Mouse (Mus musculus): Measurements from ENCODE around the gene Trit1.
"Not testable (repeated sequence)": the region's sequence is repeated elsewhere in the genome, so short reads cannot be mapped to it uniquely, and the experiment has no call there.

Trit1 gene

DNA sequence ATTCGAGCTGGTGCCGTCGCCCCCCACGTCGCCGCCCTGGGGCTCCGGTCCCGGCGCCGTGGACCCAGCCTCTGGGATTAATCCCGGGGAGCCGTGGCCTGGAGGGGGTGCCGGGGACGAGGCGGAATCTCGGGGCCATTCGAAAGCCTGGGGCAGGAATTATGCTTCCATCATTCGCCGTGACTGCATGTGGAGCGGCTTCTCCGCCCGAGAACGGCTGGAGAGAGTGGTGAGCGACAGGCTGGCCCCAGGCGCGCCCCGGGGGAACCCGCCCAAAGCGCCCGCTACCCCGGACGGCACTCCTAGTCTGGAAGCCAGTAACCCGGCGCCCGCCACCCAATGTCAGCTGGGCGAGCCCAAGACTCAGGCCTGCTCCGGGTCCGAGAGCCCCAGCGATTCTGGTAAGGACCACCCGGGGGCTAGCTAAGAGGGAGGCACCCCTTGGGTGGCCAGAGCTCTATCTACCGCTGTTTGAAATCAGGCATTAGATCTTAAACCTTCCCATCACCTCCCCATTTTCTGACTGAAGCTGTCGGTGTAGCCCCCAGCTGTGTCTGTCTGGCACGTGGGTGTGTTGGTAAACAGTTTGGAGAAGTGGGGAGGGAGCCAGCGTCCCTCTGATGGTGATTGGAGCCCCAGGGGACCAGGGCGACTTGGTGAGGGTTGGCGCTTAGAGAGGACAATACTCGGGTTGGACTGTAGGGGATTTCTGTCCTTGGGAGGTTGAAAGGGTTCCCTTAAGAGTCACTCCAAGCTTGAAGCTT is 19.6 kb upstream of the Trit1 start:
- no peak for DNase-seq (ENCODE audit: extremely low read depth, insufficient read length, low spot score)

DNA sequence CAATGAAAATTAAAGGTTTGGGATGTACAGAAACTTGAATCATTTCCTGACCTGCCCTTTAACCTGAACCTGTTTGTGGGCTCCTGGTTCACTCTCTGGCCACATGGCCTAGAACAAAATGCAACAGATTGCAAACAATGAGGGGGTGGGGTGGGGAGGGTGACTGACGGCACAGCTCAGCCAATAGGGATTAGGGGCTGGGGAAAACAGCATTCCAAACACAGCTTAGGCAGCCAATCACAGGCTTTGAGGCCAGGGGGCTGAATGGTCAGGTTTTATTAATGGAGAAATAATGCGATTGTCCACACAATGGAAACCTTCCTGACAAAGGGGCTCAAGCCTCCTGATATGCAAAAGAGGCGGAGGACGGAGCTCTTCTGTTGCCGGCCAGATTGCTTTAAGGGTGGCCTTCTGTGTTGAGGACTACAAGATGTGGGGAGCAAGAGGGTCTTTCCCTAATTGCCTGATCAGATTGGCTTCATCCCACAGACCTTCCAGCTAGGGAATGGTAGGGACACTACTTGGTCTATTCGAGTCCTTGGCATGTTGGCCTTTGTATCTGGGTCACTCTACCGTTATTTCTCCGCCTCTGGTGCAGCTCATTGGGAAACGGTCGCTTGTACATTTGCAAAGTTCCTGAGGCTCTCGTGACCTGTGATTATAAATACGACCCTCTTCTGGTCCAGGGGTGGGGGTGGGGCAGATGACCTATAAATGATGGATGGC is 17.7 kb upstream of the Trit1 start:
- no peak for DNase-seq (ENCODE audit: extremely low read depth, insufficient read length, low spot score)

DNA sequence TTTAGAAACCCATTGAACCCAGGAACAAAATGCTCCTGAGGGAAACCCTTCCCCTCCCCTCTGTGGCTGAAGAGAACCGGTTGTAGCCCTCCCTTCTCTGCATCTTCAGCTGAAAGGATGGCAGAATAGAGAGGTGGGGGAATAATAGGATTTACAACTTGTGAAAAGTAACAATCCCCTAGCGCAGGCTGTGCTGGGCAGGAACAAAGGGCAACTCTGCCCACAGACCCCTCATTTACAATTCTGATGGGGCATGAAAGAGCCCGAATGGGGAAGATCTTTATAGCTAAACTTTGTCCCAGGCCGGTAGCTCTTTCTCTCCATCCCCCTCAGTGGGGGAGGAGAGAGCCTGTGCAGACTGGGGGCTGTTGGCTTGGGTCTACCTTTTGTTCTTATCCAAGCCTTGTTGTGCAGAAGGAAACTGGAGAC is 17.1 kb upstream of the Trit1 start:
- no peak for DNase-seq (ENCODE audit: extremely low read depth, insufficient read length, low spot score)

DNA sequence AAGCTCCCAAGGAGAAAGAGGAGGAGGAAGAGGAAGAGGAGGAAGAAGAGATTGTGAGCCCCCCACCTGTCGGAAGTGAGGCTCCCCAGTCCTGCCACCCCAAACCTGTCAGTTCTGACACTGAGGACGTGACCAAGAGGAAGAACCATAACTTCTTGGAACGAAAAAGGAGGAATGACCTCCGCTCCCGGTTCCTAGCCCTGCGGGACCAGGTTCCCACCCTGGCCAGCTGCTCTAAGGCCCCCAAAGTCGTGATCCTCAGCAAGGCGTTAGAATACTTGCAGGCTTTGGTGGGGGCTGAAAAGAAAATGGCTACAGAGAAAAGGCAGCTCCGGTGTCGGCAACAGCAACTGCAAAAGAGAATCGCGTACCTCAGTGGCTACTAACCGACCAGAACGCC is 16.3 kb upstream of the Trit1 start:
- no peak for DNase-seq (ENCODE audit: extremely low read depth, insufficient read length, low spot score)

DNA sequence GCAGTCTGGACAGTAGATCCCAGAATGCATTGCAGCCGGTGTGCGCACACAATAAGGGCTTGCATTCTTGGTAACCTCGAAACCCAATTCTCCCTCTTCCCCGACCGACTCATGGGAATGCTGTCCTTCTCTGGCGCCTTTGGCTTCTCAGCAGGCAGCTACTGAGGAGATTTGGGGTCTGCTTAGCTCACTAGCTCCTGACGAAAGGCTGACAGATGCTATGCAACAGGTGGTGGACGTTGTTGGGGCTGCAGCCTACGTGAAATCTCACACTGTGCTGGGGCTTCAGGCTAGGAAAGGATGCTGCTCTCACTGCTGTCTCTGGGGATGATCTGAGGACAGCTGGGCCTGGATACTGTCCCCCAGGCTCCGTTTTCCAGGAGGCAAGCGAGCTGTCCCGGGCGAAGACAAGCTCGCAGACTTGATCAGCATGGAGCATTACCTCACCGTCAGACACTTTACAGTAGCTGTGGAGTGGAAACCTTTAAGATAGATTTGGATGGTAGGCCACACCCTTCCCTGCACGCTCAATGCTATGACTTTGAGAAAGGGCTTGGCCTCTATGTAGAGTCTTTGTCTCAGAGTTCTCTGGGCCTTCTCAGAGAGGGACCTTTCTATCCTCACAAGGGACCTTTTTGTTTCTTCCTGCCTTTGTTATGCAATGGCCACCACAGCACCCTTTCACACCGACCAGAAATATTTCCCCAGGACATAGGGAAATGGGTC is 15.6 kb upstream of the Trit1 start:
- DNase-seq (ENCODE audit: extremely low read depth, insufficient read length, low spot score) = no peak

DNA sequence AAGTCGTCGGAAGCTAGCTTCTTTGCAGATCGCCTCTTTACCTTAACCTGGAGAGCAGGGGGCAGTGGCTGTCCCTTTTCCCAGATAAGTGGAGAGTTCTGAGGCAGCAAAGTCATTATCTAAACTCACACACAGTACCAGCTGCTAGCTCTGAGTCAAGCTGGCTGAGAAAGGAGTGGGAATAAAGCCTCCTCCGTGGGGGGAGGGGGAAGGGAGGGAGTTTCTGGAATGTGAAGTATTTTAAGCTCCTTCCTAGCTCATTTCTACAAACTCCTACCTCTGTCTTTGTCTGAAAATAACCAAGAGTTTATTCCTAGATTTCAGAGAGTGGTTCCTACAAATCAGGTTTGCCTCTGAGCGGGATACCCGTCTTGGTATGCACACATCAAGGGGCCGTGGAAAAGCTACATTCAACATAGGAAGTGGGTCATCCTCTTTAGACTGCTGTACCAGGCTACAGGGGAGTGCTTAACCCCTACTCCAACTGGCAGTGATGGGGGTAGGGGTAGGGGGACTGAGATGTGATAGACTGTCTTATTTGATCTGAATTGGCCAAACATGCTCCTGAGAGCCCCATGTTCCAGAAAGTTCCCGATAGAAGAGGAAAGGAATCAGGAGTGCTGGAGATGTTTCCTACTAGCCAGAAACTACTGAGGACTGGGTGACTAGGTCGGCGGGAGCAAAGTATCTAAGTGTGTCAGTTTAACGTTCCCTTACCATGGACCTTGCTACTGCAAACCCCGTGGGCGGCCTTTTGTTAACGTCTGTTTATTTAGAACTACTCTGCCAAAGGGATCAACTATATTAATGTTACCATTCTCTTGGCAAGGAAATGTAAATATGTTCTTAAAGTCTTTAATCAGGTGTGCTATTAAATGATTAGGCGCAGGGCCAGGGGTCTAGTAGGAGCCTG is 11.1 kb upstream of the Trit1 start:
- no peak for DNase-seq (ENCODE audit: extremely low read depth, insufficient read length, low spot score)

DNA sequence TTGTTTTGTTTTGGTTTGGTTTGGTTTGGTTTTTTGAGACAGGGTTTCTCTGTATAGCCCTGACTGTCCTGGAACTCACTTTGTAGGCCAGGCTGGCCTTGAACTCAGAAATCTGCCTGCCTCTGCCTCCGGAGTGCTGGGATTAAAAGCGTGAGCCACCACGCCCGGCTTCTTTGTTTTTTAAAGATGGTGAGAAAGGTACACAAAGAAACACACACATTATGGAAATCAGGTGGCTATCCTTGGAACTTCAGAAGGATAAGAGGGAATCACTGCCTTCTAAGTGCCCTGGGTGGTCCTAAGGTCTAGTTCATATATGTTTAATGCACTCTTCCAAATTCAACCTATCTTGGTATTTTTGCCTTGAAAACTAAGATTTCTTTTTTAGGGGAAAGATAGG is 3.9 kb upstream of the Trit1 start:
- DNase-seq (ENCODE audit: extremely low read depth, insufficient read length, low spot score) = not testable (repeated sequence)

DNA sequence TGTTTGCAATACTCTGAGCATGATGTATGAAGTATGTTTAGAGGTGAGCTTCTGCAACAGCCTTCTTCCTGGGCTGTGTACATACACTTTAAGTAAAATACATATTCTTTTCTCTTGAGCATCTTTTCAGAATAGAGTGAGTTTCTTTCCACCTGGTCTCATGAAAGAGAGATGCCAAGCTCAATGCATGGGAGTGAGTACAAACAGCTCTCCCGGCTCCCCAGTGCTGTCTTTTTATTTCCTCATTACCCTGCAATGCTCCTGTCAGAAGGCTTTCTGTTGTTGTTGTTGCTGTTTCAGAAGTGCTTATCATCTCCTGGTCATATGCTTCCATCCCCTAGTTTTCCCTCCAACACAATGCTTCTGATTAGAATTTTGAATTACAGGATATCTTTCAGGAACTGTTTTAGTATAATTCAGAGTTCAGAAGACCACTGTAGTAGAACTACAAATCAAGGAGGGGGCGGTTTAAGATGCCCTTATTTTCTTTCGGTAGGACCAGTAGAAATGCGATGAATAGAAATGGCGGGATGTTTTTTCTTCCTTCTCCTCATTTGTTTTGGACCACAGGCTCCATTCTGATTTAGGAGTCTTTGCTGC is 3.0 kb upstream of the Trit1 start:
- no peak for DNase-seq (ENCODE audit: extremely low read depth, insufficient read length, low spot score)

DNA sequence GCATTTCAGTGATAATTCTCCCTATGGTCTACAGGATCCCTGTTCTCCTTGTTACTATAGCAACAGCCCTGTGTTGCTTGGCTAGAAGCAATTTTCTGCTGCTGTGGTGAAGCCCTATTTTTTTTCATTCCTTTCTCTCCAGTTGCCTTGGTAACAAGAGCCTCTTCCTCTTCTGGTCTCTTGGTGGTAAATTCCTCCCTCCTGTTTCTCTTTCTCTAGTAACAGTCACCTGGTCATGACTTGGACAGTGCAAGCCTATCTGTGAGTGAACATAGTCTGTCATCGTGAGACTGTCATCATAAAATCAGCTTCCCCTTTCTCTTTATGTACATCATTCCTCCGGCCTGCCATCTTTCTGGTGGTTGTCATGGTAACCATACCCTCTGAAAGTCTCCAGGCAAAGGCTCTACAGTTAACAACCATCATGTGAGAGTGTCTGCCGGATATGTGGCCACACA is 2.4 kb upstream of the Trit1 start:
- DNase-seq (ENCODE audit: extremely low read depth, insufficient read length, low spot score) = no peak

DNA sequence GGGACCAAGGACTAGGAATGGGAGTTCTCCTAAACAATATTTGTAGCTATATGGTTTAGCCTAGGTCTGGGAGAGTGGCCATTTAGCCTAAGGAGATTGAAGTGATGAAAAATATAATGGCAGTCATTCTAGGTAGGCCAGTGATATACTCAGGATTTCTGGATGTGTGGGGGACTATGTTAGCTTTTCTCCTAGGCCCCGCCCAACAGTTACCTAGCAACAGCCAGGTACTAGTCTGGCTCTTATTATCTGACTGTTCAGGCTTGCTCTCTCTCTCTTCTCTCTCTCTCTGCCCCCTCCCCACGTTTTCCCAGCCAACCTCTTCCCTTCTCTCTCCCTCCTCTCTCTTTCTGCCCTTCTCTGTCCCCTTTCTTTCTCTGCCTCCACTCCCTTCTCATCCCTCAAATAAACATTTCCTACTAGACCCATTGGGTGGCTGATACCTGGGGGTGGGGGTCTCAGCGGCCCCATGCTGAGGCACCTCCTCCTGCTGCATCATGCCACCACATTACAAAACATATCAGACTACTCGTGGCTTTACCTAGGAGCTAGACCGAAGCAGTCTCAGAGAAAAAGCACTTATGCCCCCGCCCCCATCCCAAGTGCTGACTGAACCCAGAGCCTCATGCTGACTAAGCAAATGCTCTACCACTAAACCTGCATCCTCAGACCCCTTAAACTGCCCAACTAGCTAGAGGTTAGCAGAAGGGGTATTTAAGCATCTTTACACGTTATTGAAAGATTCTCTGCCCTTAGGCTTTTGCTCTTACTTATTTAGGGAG is 1.7 kb upstream of the Trit1 start:
- no peak for DNase-seq (ENCODE audit: extremely low read depth, insufficient read length, low spot score)

DNA sequence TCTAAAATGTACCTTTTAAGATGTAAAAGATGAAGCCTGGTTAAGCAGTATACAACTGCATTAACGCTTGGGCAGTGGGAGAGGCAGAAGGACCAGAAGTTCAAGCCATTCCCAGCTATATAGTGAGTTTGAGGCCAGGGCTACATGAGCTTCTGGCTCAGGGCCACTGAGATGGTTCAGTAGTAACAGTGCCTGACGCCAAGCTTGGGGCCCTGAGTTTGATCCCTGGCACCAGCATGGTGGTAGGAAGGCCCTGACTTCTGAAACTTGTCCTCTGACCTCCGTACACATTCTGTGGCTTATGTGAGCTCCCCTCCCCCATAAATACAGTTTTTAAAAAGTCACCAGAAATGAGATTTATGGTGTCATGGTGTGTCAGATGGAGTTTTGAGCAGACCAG is 5.2 kb downstream of the Trit1 start:
- DNase-seq (ENCODE audit: extremely low read depth, insufficient read length, low spot score) = no peak

DNA sequence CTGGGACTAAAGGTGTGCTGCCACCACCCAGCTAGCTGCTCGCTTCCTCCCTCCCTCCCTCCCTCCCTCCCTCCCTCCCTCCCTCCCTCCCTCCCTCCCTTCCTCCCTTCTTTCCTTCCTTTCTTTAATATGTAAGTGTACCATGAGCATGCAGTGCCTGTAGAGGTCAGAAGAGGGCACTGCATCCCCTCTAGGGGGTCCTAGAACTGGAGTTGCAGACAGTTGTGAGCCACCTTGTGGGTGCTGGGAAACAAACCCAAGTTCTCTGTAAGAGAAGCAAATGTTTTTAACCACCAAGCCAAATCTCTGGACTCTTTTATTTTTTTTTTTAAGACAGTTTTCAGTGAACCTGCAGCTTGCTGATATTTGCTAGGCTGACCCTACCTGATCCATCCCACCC is 6.5 kb downstream of the Trit1 start:
- no peak for DNase-seq (ENCODE audit: extremely low read depth, insufficient read length, low spot score)

DNA sequence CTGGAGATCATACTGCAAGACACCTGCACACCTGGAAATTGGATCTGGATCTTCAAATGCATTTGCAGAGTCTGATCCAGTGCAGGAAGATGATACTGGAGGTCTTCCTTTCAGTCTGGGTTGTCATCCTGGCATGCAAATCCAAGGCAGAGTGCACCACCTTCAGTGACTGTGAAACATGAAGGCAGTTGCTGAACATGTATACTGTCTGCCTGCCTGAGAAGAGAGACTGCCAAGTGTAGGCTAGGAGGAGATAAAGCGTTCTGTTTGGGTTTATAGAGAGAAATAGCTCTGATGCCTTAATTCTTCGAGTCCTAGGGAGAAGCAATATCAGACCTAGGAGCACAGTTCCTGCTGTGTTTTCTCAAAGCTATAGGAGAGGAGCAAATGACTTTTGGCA is 9.0 kb downstream of the Trit1 start:
- DNase-seq (ENCODE audit: extremely low read depth, insufficient read length, low spot score) = no peak

DNA sequence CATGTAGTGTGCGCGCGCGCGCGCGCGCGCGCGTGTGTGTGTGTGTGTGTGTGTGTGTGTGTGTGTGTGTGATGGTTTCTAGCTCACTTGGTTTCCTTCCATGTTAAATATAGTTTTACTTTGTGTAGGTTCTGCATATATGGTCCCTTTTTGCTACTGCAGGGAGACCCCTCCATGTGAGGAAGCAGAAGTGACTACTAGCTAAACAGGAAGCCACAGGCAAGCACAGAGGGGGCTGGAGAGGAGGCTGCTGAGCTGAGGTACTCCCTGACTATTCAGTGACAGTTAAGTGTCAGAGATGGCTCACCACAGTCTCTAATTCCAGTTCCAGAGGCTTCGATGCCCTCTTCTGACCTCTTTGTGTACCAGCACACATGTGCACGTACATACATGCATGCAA is 9.8 kb downstream of the Trit1 start:
- no peak for DNase-seq (ENCODE audit: extremely low read depth, insufficient read length, low spot score)

DNA sequence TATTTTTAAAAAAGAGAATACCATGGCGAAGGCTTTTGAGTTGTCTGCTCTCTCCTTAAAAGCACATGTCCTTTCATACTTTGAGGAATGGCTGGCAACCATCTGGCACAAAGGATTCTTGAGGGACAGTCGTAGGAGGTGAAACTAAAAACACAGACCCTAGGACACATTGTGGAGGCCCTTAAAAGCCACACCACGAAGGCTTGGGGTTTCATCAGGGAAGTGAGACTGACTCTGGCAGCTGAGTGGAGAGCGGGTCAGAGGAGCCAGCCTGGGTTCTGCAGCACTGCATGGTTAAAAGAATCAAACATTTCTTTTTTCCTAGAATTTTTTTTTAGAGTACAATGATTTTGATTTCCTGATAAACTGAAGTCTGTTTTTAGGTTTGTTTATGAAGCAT is 10.2 kb downstream of the Trit1 start:
- DNase-seq (ENCODE audit: extremely low read depth, insufficient read length, low spot score) = no peak

DNA sequence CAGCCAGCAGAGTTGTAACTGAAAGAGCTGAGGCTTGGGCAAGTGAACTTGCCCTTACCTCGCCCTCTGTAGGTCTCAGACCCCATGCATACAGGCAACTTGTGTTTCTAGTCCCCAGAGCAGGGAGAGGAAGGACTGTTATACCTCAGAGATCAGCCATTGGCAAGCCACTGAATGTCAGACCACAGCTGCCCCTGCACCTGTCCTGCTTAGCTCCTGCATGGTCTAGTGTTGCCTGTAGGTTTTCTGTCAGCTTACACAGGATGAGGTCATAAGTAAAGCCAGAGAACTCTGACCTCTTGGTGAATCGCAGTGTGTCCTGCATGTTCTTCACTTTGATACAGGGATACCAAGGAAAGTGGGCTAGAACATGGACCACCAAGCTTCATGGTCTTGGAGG is 18.4 kb downstream of the Trit1 start:
- DNase-seq (ENCODE audit: extremely low read depth, insufficient read length, low spot score) = no peak

DNA sequence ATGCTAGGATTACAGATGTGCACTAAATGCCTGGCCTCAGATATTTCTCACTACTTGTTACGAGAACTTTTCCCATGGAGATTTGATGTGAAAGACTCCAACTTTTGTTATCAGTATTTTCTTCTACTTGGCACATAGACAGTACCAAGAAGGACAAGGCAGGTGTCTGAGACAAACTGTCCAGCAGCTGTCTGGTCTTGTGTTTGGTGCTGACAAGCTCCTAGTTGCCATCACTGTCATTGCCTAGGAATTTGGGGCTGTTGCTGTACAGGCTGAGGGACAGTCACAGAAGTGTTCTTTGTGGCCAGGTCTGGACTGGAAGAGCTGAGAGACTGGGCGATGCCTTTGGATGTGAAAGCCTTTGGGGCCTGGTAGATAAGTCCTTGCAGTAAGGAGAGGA is 19.2 kb downstream of the Trit1 start:
- no peak for DNase-seq (ENCODE audit: extremely low read depth, insufficient read length, low spot score)

DNA sequence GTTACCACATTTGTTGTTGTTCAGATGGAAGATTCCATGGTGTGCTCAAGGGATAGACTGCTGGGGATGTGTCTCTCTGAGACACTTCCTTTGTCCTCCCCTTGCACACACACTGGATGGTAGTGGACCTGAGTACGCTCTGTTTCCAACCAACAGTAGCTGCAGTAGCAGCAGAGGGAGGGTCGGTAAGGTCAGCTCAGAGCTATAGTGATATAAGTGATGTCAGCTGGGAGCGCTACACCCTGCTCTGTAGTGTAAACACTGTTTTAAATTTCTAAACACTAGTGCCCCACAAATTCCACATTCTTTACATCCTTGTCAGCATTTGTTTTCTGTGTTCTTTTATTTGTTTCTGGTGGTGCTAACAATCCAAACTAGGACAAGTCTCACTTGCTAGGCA is 20.3 kb downstream of the Trit1 start:
- no peak for DNase-seq (ENCODE audit: extremely low read depth, insufficient read length, low spot score)

DNA sequence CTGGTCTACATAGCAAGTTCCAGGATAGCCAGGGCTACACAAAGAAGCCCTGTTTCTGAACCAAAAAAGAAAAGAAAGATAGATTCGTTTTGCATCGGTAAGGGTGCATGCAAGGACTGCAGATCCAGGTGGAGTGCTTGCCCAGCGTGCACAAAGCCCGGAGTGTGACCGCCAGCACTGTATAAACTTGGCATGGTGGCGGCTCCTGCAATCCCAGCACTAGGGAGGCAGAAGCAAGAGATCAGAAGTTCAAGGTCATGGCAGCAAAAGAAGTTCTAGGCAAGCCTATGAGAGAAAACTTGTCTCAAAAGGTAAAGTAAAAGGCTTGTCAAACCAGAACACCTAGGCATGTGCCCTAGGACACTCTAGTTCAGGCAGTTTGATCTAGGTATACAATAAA is 24.7 kb downstream of the Trit1 start:
- no peak for DNase-seq (ENCODE audit: extremely low read depth, insufficient read length, low spot score)
